Mouse (Mus musculus) liver, embryonic 11.5 days (tissue): ENCODE results near the gene a. TPM values are rescaled to one million over a fixed set of nuclear protein-coding genes. Genes with fewer than 3 reads are reported as not detected.

ENCODE experiments used
- ATAC-seq: fragments of 200-750 bp; cut with Nextera tagmentation; replicated peaks from 2 replicates; pipeline ENCODE4 v1.8.0; 2017; ENCODE audit warnings: moderate number of reproducible peaks, mild to moderate bottlenecking, moderate TSS enrichment, moderate library complexity; ENCODE audit not compliant: low FRiP score
- DNase-seq: peaks from one replicate; pipeline ENCODE4 v3.0.0-alpha.2; 2017; ENCODE audit warnings: low spot score
- H3K27ac ChIP-seq: fragments of 300-500 bp; sonication (generic); 2 replicates; pipeline ENCODE4 v1.5.1; 2014; ENCODE audit warnings: mild to moderate bottlenecking, low read depth, low read length, control low read depth
- H3K27me3 ChIP-seq: fragments of 300-500 bp; sonication (generic); replicated peaks from 2 replicates; pipeline ENCODE4 v1.6.1; 2014; ENCODE audit warnings: low read length, mixed read lengths; ENCODE audit not compliant: control insufficient read depth, insufficient read depth
- H3K36me3 ChIP-seq: fragments of 300-500 bp; sonication (generic); 2 replicates; pipeline ENCODE4 v1.6.1; 2014; ENCODE audit warnings: mild to moderate bottlenecking, low read length, moderate library complexity, mixed read lengths; ENCODE audit not compliant: control insufficient read depth, insufficient read depth
- H3K4me1 ChIP-seq: fragments of 300-500 bp; sonication (generic); replicated peaks from 2 replicates; pipeline ENCODE4 v1.6.1; 2014; ENCODE audit warnings: low read length, mixed read lengths; ENCODE audit not compliant: control insufficient read depth, insufficient read depth
- H3K4me2 ChIP-seq: fragments of 300-500 bp; sonication (generic); 2 replicates; pipeline ENCODE4 v1.6.1; 2014; ENCODE audit warnings: mild to moderate bottlenecking, control low read depth, moderate library complexity
- H3K4me3 ChIP-seq: fragments of 300-500 bp; sonication (generic); 2 replicates; pipeline ENCODE4 v1.5.1; 2014; ENCODE audit warnings: low read depth, low read length, control low read depth
- H3K9ac ChIP-seq: fragments of 300-500 bp; sonication (generic); 2 replicates; pipeline ENCODE4 v1.6.1; 2014; ENCODE audit warnings: low read depth, low read length, control low read depth
- H3K9me3 ChIP-seq: fragments of 300-500 bp; sonication (generic); 2 replicates; pipeline ENCODE4 v1.6.1; 2016; ENCODE audit warnings: low read length, inconsistent platforms, mixed read lengths; ENCODE audit not compliant: control insufficient read depth
- WGBS: fragments of 180-500 bp; shearing (Covaris S2); extraction: QIAGEN DNeasy Blood & Tissue Kit; methylation state at CpG from one replicate; pipeline ENCODE4 v1.1.7; 2014; 5-methylcytosine and 5-hydroxymethylcytosine counted together
- polyA plus RNA-seq: library from polyadenylated mRNA; unstranded; fragments of >200 nt; fragmentation: Nextera tagmentation; extraction: Ambion mirVana; gene quantifications from 2 replicates; pipeline ENCODE4 v1.2.1, GENCODE M21; 2014

The a gene
- polyA plus RNA-seq, 1 experiment from 2014 or later: 0.62 TPM

GRCm38 (mm10) chr2:154848086-154848485 lies 56.9 kb downstream of the a start:
- H3K27me3 ChIP-seq: no peaks in the 10 kb centered on the region
- H3K9ac ChIP-seq: no peak overlapping the region
- no peak overlapping the region for H3K27ac ChIP-seq
- H3K4me1 ChIP-seq: no peaks in the 10 kb centered on the region
- ATAC-seq (no peak), DNase-seq (no peak)
- no peak overlapping the region for H3K4me3 ChIP-seq
- H3K9me3 ChIP-seq: no peaks in the 10 kb centered on the region
- no peak overlapping the region for H3K4me2 ChIP-seq
- H3K36me3 ChIP-seq: peaks cover 2% of the 10 kb centered on the region; the same call in 1 of the 2 replicates

- Histone ChIP-seq H3K4me1 (peaks cover 2% of the 10 kb centered on the region; the same call in 1 of the 2 replicates), H3K9me3 (no peaks in the 10 kb centered on the region), H3K27ac (no peak overlapping the region), H3K4me2 (no peak overlapping the region), H3K9ac (no peak overlapping the region), H3K36me3 (peaks cover 18% of the 10 kb centered on the region), H3K4me3 (no peak overlapping the region), H3K27me3 (no peaks in the 10 kb centered on the region)
- no peak for ATAC-seq
- no peak for DNase-seq
- WGBS: 85% methylated on average over 1 of the region's 1 CpGs
These were observed 64.2 kb downstream of the a start for GRCm38 (mm10) chr2:154855383-154855782.

GRCm38 (mm10) chr2:154863672-154864071 lies 72.5 kb downstream of the a start:
- ATAC-seq: no peak
- no peak for DNase-seq
- Histone ChIP-seq H3K27me3 (no peaks in the 10 kb centered on the region), H3K4me2 (no peak overlapping the region), H3K9ac (no peak overlapping the region), H3K4me3 (no peak overlapping the region), H3K4me1 (no peaks in the 10 kb centered on the region), H3K36me3 (peaks cover 62% of the 10 kb centered on the region), H3K9me3 (no peaks in the 10 kb centered on the region), H3K27ac (no peak overlapping the region)
- 95% methylated on average over 13 of the region's 13 CpGs for WGBS

GRCm38 (mm10) chr2:154865696-154866095 lies 74.5 kb downstream of the a start:
- Histone ChIP-seq H3K9me3 (no peaks in the 10 kb centered on the region), H3K4me3 (no peak overlapping the region), H3K36me3 (peaks cover 63% of the 10 kb centered on the region), H3K4me2 (no peak overlapping the region), H3K4me1 (no peaks in the 10 kb centered on the region), H3K9ac (no peak overlapping the region), H3K27ac (no peak overlapping the region), H3K27me3 (no peaks in the 10 kb centered on the region)
- DNase-seq (no peak), ATAC-seq (no peak)
- WGBS: 83% methylated on average over 3 of the region's 3 CpGs

GRCm38 (mm10) chr2:154868106-154868505 lies 76.9 kb downstream of the a start:
- ATAC-seq (no peak), DNase-seq (no peak)
- H3K9me3 ChIP-seq: no peaks in the 10 kb centered on the region
- H3K27ac ChIP-seq: no peak overlapping the region
- H3K4me2 ChIP-seq: no peak overlapping the region
- peaks cover 62% of the 10 kb centered on the region for H3K36me3 ChIP-seq
- H3K27me3 ChIP-seq: no peaks in the 10 kb centered on the region
- no peaks in the 10 kb centered on the region for H3K4me1 ChIP-seq
- whole genome bisulfite sequencing: 91% methylated on average over 1 of the region's 1 CpGs
- no peak overlapping the region for H3K9ac ChIP-seq
- H3K4me3 ChIP-seq: no peak overlapping the region

- Histone ChIP-seq H3K9ac (no peak overlapping the region), H3K36me3 (peaks cover 58% of the 10 kb centered on the region), H3K27ac (no peak overlapping the region), H3K4me1 (no peaks in the 10 kb centered on the region), H3K9me3 (no peaks in the 10 kb centered on the region), H3K4me3 (no peak overlapping the region), H3K27me3 (no peaks in the 10 kb centered on the region), H3K4me2 (no peak overlapping the region)
- DNase-seq: no peak
- ATAC-seq: no peak
These were observed 78.9 kb downstream of the a start for GRCm38 (mm10) chr2:154869954-154870641.

GRCm38 (mm10) chr2:154876621-154877020 lies 85.4 kb downstream of the a start:
- DNase-seq (no peak), ATAC-seq (no peak)
- H3K4me1 ChIP-seq: no peaks in the 10 kb centered on the region; the same call in 1 of the 2 replicates
- H3K9ac ChIP-seq: no peak overlapping the region
- 86% methylated on average over 2 of the region's 2 CpGs for WGBS
- H3K27ac ChIP-seq: no peak overlapping the region
- H3K27me3 ChIP-seq: no peaks in the 10 kb centered on the region
- peaks cover 37% of the 10 kb centered on the region for H3K36me3 ChIP-seq
- no peak overlapping the region for H3K4me2 ChIP-seq
- no peaks in the 10 kb centered on the region for H3K9me3 ChIP-seq
- no peak overlapping the region for H3K4me3 ChIP-seq

GRCm38 (mm10) chr2:154891585-154891984 lies 100.4 kb downstream of the a start:
- peaks cover 11% of the 10 kb centered on the region for H3K4me1 ChIP-seq
- H3K9me3 ChIP-seq: no peaks in the 10 kb centered on the region
- peak overlapping the region; percentile 91 for H3K4me2 ChIP-seq
- ATAC-seq: no peak
- H3K27me3 ChIP-seq: no peaks in the 10 kb centered on the region
- WGBS: 4% methylated on average over 2 of the region's 2 CpGs
- no peak for DNase-seq
- peaks cover 7% of the 10 kb centered on the region for H3K36me3 ChIP-seq
- peak overlapping the region; percentile 52; the same call in 1 of the 2 replicates for H3K27ac ChIP-seq
- peak overlapping the region; percentile 97 for H3K9ac ChIP-seq
- H3K4me3 ChIP-seq: peak overlapping the region; percentile 97
